Mouse (Mus musculus): Measurements from ENCODE around the gene Map4k1. TPM values are rescaled to one million over a fixed set of nuclear protein-coding genes. Genes with fewer than 3 reads are reported as not detected.

Gene Map4k1
- total RNA-seq, 4 experiments from 2014 or later = 0.50 to 1.1 (median 0.74) TPM

- DNase-seq (ENCODE audit: low spot score) = no peak
These were observed 44.3 kb downstream of the Map4k1 start for GRCm38 (mm10) chr7:29026195-29026594.

GRCm38 (mm10) chr7:29026811-29027210, 45.0 kb downstream of the Map4k1 start:
- DNase-seq (ENCODE audit: low spot score) = no peak

GRCm38 (mm10) chr7:29028761-29029160, 46.9 kb downstream of the Map4k1 start:
- DNase-seq (ENCODE audit: low spot score) = no peak

- DNase-seq (ENCODE audit: low spot score) = no peak
These were observed 48.1 kb downstream of the Map4k1 start for GRCm38 (mm10) chr7:29029690-29030656.

- DNase-seq (ENCODE audit: low spot score) = no peak
These were observed 49.8 kb downstream of the Map4k1 start for GRCm38 (mm10) chr7:29031641-29032040.

- DNase-seq (ENCODE audit: low spot score) = no peak
These were observed 50.8 kb downstream of the Map4k1 start for GRCm38 (mm10) chr7:29032685-29033084.

GRCm38 (mm10) chr7:29037261-29037660, 55.4 kb downstream of the Map4k1 start:
- DNase-seq (ENCODE audit: low spot score) = no peak

GRCm38 (mm10) chr7:29039604-29039984, 57.7 kb downstream of the Map4k1 start:
- peak; percentile 89 for DNase-seq (ENCODE audit: low spot score)

- DNase-seq (ENCODE audit: low spot score) = no peak
These were observed 58.3 kb downstream of the Map4k1 start for GRCm38 (mm10) chr7:29039985-29040661.

- DNase-seq (ENCODE audit: low spot score) = no peak
These were observed 59.3 kb downstream of the Map4k1 start for GRCm38 (mm10) chr7:29041194-29041593.

- DNase-seq (ENCODE audit: low spot score) = peak; percentile 80
These were observed 61.3 kb downstream of the Map4k1 start for GRCm38 (mm10) chr7:29043016-29043673.

GRCm38 (mm10) chr7:29043674-29044057, 61.8 kb downstream of the Map4k1 start:
- DNase-seq (ENCODE audit: low spot score) = no peak

GRCm38 (mm10) chr7:29044302-29044701, 62.5 kb downstream of the Map4k1 start:
- DNase-seq (ENCODE audit: low spot score) = no peak

- DNase-seq (ENCODE audit: low spot score) = no peak
These were observed 64.7 kb downstream of the Map4k1 start for GRCm38 (mm10) chr7:29046533-29046932.

- no peak for DNase-seq (ENCODE audit: low spot score)
These were observed 66.2 kb downstream of the Map4k1 start for GRCm38 (mm10) chr7:29048070-29048469.

- no peak for DNase-seq (ENCODE audit: low spot score)
These were observed 66.8 kb downstream of the Map4k1 start for GRCm38 (mm10) chr7:29048615-29049014.

- no peak for DNase-seq (ENCODE audit: low spot score)
These were observed 68.9 kb downstream of the Map4k1 start for GRCm38 (mm10) chr7:29050797-29051196.

- no peak for DNase-seq (ENCODE audit: low spot score)
These were observed 71.0 kb downstream of the Map4k1 start for GRCm38 (mm10) chr7:29052821-29053220.
